Mouse (Mus musculus) brain, adult 10 weeks (tissue): ENCODE measurements around the gene Azi2. TPM values are rescaled to one million over a fixed set of nuclear protein-coding genes. Genes with fewer than 3 reads are reported as not detected.

Experiments used
- polyA plus RNA-seq: library from polyadenylated mRNA; stranded (reverse); fragments of 350-450 nt; fragmentation: Illumina TruSeq; extraction: RNeasy Lipid Tissue Mini Kit (QIAGEN cat#74804); gene quantifications from one replicate; pipeline ENCODE4 v1.2.3, GENCODE M21; 2015; ENCODE audit warnings: low read depth, low replicate concordance

The Azi2 gene
- 76.0 TPM for polyA plus RNA-seq

GRCm38 (mm10) chr9:118040218-118041021 is at the start of gene Azi2:
Gene Azi2 (plus strand): TSS chr9:118040499.

Other genes starting within 250 kb of the Azi2 start
- 29.6 TPM for gene Cmc1, start 109.7 kb downstream of the Azi2 start, polyA plus RNA-seq